Mouse (Mus musculus): ENCODE measurements at regions not wholly inside any gene's neighbourhood (a gene's known extent, or its start where the extent isn't known, plus 50 kb on each side); places are given as distances from the start of the nearest gene placed in this dataset.

- no peak for TF ChIP-seq CTCF (IDR thresholded peaks at IDR 0.05; ENCODE audit: insufficient read depth, low read length)
- no peak for TF ChIP-seq POLR2A (IDR thresholded peaks at IDR 0.05; ENCODE audit: borderline replicate concordance, extremely low read depth, low read depth, low read length)
These were observed 138.8 kb upstream of the Rarb start for GRCm38 (mm10) chr14:16957802-16958201.
